Mouse (Mus musculus): Measurements from ENCODE around the gene Cacnb2. TPM values are rescaled to one million over a fixed set of nuclear protein-coding genes. Genes with fewer than 3 reads are reported as not detected.

The Cacnb2 gene
- polyA plus RNA-seq, 1 experiment from 2014 or later: 2.5 TPM

GRCm38 (mm10) chr2:14620891-14621290, 18.0 kb downstream of the Cacnb2 start:
- no peaks in the 10 kb centered on the region for H3K27me3 ChIP-seq (ENCODE audit: low read depth, poor library complexity, severe bottlenecking)
- no peak overlapping the region for H3K27ac ChIP-seq
- WGBS: 85% methylated on average over 4 of the region's 4 CpGs
- no peaks in the 10 kb centered on the region for H3K36me3 ChIP-seq
- H3K4me3 ChIP-seq: no peak overlapping the region
- no peaks in the 10 kb centered on the region for H3K4me1 ChIP-seq
- H3K9me3 ChIP-seq (replicated peaks): no peaks in the 10 kb centered on the region
- DNase-seq (ENCODE audit: low spot score): no peak

- DNase-seq (ENCODE audit: low spot score): no peak
- 93% methylated on average over 5 of the region's 5 CpGs for WGBS
- no peaks in the 10 kb centered on the region for H3K36me3 ChIP-seq
- no peak overlapping the region for H3K4me3 ChIP-seq
- H3K27ac ChIP-seq: no peak overlapping the region
- no peaks in the 10 kb centered on the region for H3K27me3 ChIP-seq (ENCODE audit: low read depth, poor library complexity, severe bottlenecking)
- H3K4me1 ChIP-seq: no peaks in the 10 kb centered on the region
- H3K9me3 ChIP-seq (replicated peaks): no peaks in the 10 kb centered on the region
Observed at GRCm38 (mm10) chr2:14623820-14624219, 20.9 kb downstream of the Cacnb2 start.

GRCm38 (mm10) chr2:14629814-14630492, 27.1 kb downstream of the Cacnb2 start:
- 77% methylated on average over 9 of the region's 9 CpGs for WGBS
- H3K27me3 ChIP-seq (ENCODE audit: low read depth, poor library complexity, severe bottlenecking): no peaks in the 10 kb centered on the region
- no peaks in the 10 kb centered on the region for H3K9me3 ChIP-seq (replicated peaks)
- no peaks in the 10 kb centered on the region for H3K36me3 ChIP-seq
- DNase-seq (ENCODE audit: low spot score): no peak
- H3K4me1 ChIP-seq: 0 out of 2 replicates have a peak, but pooled peaks cover 6% of the 10 kb centered on the region
- no peak overlapping the region for H3K27ac ChIP-seq
- no peak overlapping the region for H3K4me3 ChIP-seq

- WGBS: 92% methylated on average over 1 of the region's 1 CpGs
- Histone ChIP-seq H3K27ac (no peak overlapping the region), H3K27me3 (ENCODE audit: low read depth, poor library complexity, severe bottlenecking) (no peaks in the 10 kb centered on the region), H3K4me1 (0 out of 2 replicates have a peak, but pooled peaks cover 6% of the 10 kb centered on the region), H3K4me3 (no peak overlapping the region), H3K9me3 (replicated peaks) (no peaks in the 10 kb centered on the region), H3K36me3 (no peaks in the 10 kb centered on the region)
- no peak for DNase-seq (ENCODE audit: low spot score)
Observed at GRCm38 (mm10) chr2:14631590-14631989, 28.7 kb downstream of the Cacnb2 start.

- H3K27me3 ChIP-seq (ENCODE audit: low read depth, poor library complexity, severe bottlenecking): no peaks in the 10 kb centered on the region
- 0 out of 2 replicates have a peak, but pooled peaks cover 6% of the 10 kb centered on the region for H3K4me1 ChIP-seq
- DNase-seq (ENCODE audit: low spot score): no peak
- H3K36me3 ChIP-seq: no peaks in the 10 kb centered on the region
- H3K27ac ChIP-seq: no peak overlapping the region
- no peak overlapping the region for H3K4me3 ChIP-seq
- WGBS: 92% methylated on average over 2 of the region's 2 CpGs
- H3K9me3 ChIP-seq (replicated peaks): no peaks in the 10 kb centered on the region
Observed at GRCm38 (mm10) chr2:14633202-14633601, 30.3 kb downstream of the Cacnb2 start.

- H3K4me1 ChIP-seq: peaks cover 13% of the 10 kb centered on the region
- no peak overlapping the region for H3K4me3 ChIP-seq
- H3K9me3 ChIP-seq (replicated peaks): no peaks in the 10 kb centered on the region
- DNase-seq (ENCODE audit: low spot score): no peak
- WGBS: 63% methylated on average over 4 of the region's 4 CpGs
- no peaks in the 10 kb centered on the region for H3K36me3 ChIP-seq
- no peak overlapping the region for H3K27ac ChIP-seq
- peaks cover 10% of the 10 kb centered on the region; the same call in 1 of the 2 replicates for H3K27me3 ChIP-seq (ENCODE audit: low read depth, poor library complexity, severe bottlenecking)
Observed at GRCm38 (mm10) chr2:14639266-14639665, 36.4 kb downstream of the Cacnb2 start.

GRCm38 (mm10) chr2:14639877-14640276, 37.0 kb downstream of the Cacnb2 start:
- no peak overlapping the region for H3K4me3 ChIP-seq

GRCm38 (mm10) chr2:14641040-14641439, 38.2 kb downstream of the Cacnb2 start:
- no peak overlapping the region for H3K4me3 ChIP-seq
- no peaks in the 10 kb centered on the region for H3K9me3 ChIP-seq (replicated peaks)
- peaks cover 10% of the 10 kb centered on the region; the same call in 1 of the 2 replicates for H3K27me3 ChIP-seq (ENCODE audit: low read depth, poor library complexity, severe bottlenecking)
- no peak for DNase-seq (ENCODE audit: low spot score)
- H3K36me3 ChIP-seq: no peaks in the 10 kb centered on the region
- WGBS: 82% methylated on average over 2 of the region's 2 CpGs
- H3K4me1 ChIP-seq: peaks cover 13% of the 10 kb centered on the region
- no peak overlapping the region for H3K27ac ChIP-seq

More at GRCm38 (mm10) chr2:14639877-14640276, 37.0 kb downstream of the Cacnb2 start:
- Histone ChIP-seq H3K9me3 (replicated peaks) (no peaks in the 10 kb centered on the region), H3K27me3 (ENCODE audit: low read depth, poor library complexity, severe bottlenecking) (peaks cover 10% of the 10 kb centered on the region; the same call in 1 of the 2 replicates), H3K4me1 (peaks cover 13% of the 10 kb centered on the region), H3K36me3 (no peaks in the 10 kb centered on the region), H3K27ac (no peak overlapping the region)
- 80% methylated on average over 6 of the region's 6 CpGs for WGBS
- DNase-seq (ENCODE audit: low spot score): no peak

- H3K9me3 ChIP-seq (replicated peaks): no peaks in the 10 kb centered on the region
- H3K4me1 ChIP-seq: peaks cover 6% of the 10 kb centered on the region
- H3K36me3 ChIP-seq: no peaks in the 10 kb centered on the region
- no peak overlapping the region for H3K27ac ChIP-seq
- WGBS: 86% methylated on average over 2 of the region's 2 CpGs
- H3K27me3 ChIP-seq (ENCODE audit: low read depth, poor library complexity, severe bottlenecking): no peaks in the 10 kb centered on the region
- no peak for DNase-seq (ENCODE audit: low spot score)
- no peak overlapping the region for H3K4me3 ChIP-seq
Observed at GRCm38 (mm10) chr2:14651268-14651667, 48.4 kb downstream of the Cacnb2 start.

GRCm38 (mm10) chr2:14656673-14657072, 53.8 kb downstream of the Cacnb2 start:
- H3K27ac ChIP-seq: no peak overlapping the region
- no peaks in the 10 kb centered on the region for H3K27me3 ChIP-seq (ENCODE audit: low read depth, poor library complexity, severe bottlenecking)
- H3K4me1 ChIP-seq: peaks cover 12% of the 10 kb centered on the region
- no peak for DNase-seq (ENCODE audit: low spot score)
- H3K9me3 ChIP-seq (replicated peaks): no peaks in the 10 kb centered on the region
- H3K36me3 ChIP-seq: no peaks in the 10 kb centered on the region
- 75% methylated on average over 4 of the region's 4 CpGs for WGBS
- no peak overlapping the region for H3K4me3 ChIP-seq

- Histone ChIP-seq H3K9me3 (replicated peaks) (no peaks in the 10 kb centered on the region), H3K36me3 (no peaks in the 10 kb centered on the region), H3K27ac (no peak overlapping the region), H3K4me3 (no peak overlapping the region), H3K4me1 (peaks cover 11% of the 10 kb centered on the region), H3K27me3 (ENCODE audit: low read depth, poor library complexity, severe bottlenecking) (no peaks in the 10 kb centered on the region)
- no peak for DNase-seq (ENCODE audit: low spot score)
- WGBS: 74% methylated on average over 3 of the region's 3 CpGs
Observed at GRCm38 (mm10) chr2:14657205-14657844, 54.4 kb downstream of the Cacnb2 start.

GRCm38 (mm10) chr2:14665213-14665612, 62.3 kb downstream of the Cacnb2 start:
- Histone ChIP-seq H3K27me3 (ENCODE audit: low read depth, poor library complexity, severe bottlenecking) (no peaks in the 10 kb centered on the region), H3K9me3 (replicated peaks) (no peaks in the 10 kb centered on the region), H3K36me3 (no peaks in the 10 kb centered on the region), H3K27ac (no peak overlapping the region), H3K4me1 (peaks cover 7% of the 10 kb centered on the region; the same call in 1 of the 2 replicates), H3K4me3 (no peak overlapping the region)
- WGBS: 32% methylated on average over 1 of the region's 1 CpGs
- no peak for DNase-seq (ENCODE audit: low spot score)

GRCm38 (mm10) chr2:14672117-14672516, 69.2 kb downstream of the Cacnb2 start:
- DNase-seq (ENCODE audit: low spot score): no peak
- Histone ChIP-seq H3K4me3 (no peak overlapping the region), H3K27ac (no peak overlapping the region), H3K4me1 (no peaks in the 10 kb centered on the region), H3K9me3 (replicated peaks) (no peaks in the 10 kb centered on the region), H3K27me3 (ENCODE audit: low read depth, poor library complexity, severe bottlenecking) (no peaks in the 10 kb centered on the region), H3K36me3 (no peaks in the 10 kb centered on the region)
- 94% methylated on average over 8 of the region's 8 CpGs for WGBS

All from limb, embryonic 10.5 days (tissue).